Mouse (Mus musculus): ENCODE data around the gene Dpy19l3. TPM values are rescaled to one million over a fixed set of nuclear protein-coding genes. Genes with fewer than 3 reads are reported as not detected.

Gene Dpy19l3
- total and polyA plus RNA-seq, 3 experiments, result 2.2 to 4.8 (median 2.6) TPM

- no peak overlapping the region for H3K27ac ChIP-seq
- DNase-seq, result no peak
- TF ChIP-seq CTCF (IDR thresholded peaks at IDR 0.05) (no peak), EP300 (IDR thresholded peaks at IDR 0.05; ENCODE audit: insufficient read depth, low read depth, low read length) (no peak), POLR2A (IDR thresholded peaks at IDR 0.05; ENCODE audit: insufficient read depth, low read depth, low read length) (no peak)
- intact Hi-C loops (cut with DNase I), result no loop called here
- WGBS, result 89% methylated on average over 8 of the region's 8 CpGs
- no peak overlapping the region for H3K9ac ChIP-seq (ENCODE audit: low read depth, low read length)
- no peaks in the 10 kb centered on the region for H3K4me1 ChIP-seq (ENCODE audit: control insufficient read depth, insufficient read depth, low read length)
- no peaks in the 10 kb centered on the region for H3K27me3 ChIP-seq (ENCODE audit: control insufficient read depth, insufficient read depth, low read length)
- H3K79me2 ChIP-seq (replicated peaks; ENCODE audit: control insufficient read depth, insufficient read depth, low read length), result no peaks in the 10 kb centered on the region
- no peaks in the 10 kb centered on the region for H3K36me3 ChIP-seq (ENCODE audit: control insufficient read depth, insufficient read depth, low read length)
- H3K4me3 ChIP-seq, result no peak overlapping the region
Measured at GRCm38 (mm10) chr7:35718421-35719178, 35.7 kb downstream of the Dpy19l3 start.

GRCm38 (mm10) chr7:35710366-35710765, 43.9 kb downstream of the Dpy19l3 start:
- Histone ChIP-seq H3K9ac (ENCODE audit: low read depth, low read length) (no peak overlapping the region), H3K4me1 (ENCODE audit: control insufficient read depth, insufficient read depth, low read length) (no peaks in the 10 kb centered on the region), H3K79me2 (replicated peaks; ENCODE audit: control insufficient read depth, insufficient read depth, low read length) (no peaks in the 10 kb centered on the region), H3K36me3 (ENCODE audit: control insufficient read depth, insufficient read depth, low read length) (no peaks in the 10 kb centered on the region), H3K4me3 (no peak overlapping the region), H3K27me3 (ENCODE audit: control insufficient read depth, insufficient read depth, low read length) (no peaks in the 10 kb centered on the region), H3K27ac (no peak overlapping the region)
- WGBS, result 79% methylated on average over 5 of the region's 5 CpGs
- no peak for DNase-seq
- intact Hi-C loops (cut with DNase I), result no loop called here
- TF ChIP-seq POLR2A (IDR thresholded peaks at IDR 0.05; ENCODE audit: insufficient read depth, low read depth, low read length), result no peak
- no peak for TF ChIP-seq EP300 (IDR thresholded peaks at IDR 0.05; ENCODE audit: insufficient read depth, low read depth, low read length)
- no peak for TF ChIP-seq CTCF (IDR thresholded peaks at IDR 0.05)

GRCm38 (mm10) chr7:35708101-35708500, 46.2 kb downstream of the Dpy19l3 start:
- no peaks in the 10 kb centered on the region for H3K27me3 ChIP-seq (ENCODE audit: control insufficient read depth, insufficient read depth, low read length)
- TF ChIP-seq CTCF (IDR thresholded peaks at IDR 0.05) (no peak), POLR2A (IDR thresholded peaks at IDR 0.05; ENCODE audit: insufficient read depth, low read depth, low read length) (no peak), EP300 (IDR thresholded peaks at IDR 0.05; ENCODE audit: insufficient read depth, low read depth, low read length) (no peak)
- 79% methylated on average over 16 of the region's 16 CpGs for WGBS

GRCm38 (mm10) chr7:35699005-35699404, 55.2 kb downstream of the Dpy19l3 start:
- no peaks in the 10 kb centered on the region for H3K4me1 ChIP-seq (ENCODE audit: control insufficient read depth, insufficient read depth, low read length)
- TF ChIP-seq POLR2A (IDR thresholded peaks at IDR 0.05; ENCODE audit: insufficient read depth, low read depth, low read length) (no peak), CTCF (IDR thresholded peaks at IDR 0.05) (no peak), EP300 (IDR thresholded peaks at IDR 0.05; ENCODE audit: insufficient read depth, low read depth, low read length) (no peak)
- DNase-seq, result no peak
- 83% methylated on average over 8 of the region's 8 CpGs for WGBS
- H3K79me2 ChIP-seq (replicated peaks; ENCODE audit: control insufficient read depth, insufficient read depth, low read length), result no peaks in the 10 kb centered on the region
- no peak overlapping the region for H3K27ac ChIP-seq
- H3K9ac ChIP-seq (ENCODE audit: low read depth, low read length), result no peak overlapping the region
- intact Hi-C loops (cut with DNase I), result no loop called here
- no peaks in the 10 kb centered on the region for H3K36me3 ChIP-seq (ENCODE audit: control insufficient read depth, insufficient read depth, low read length)
- H3K27me3 ChIP-seq (ENCODE audit: control insufficient read depth, insufficient read depth, low read length), result no peaks in the 10 kb centered on the region
- H3K4me3 ChIP-seq, result no peak overlapping the region

More at GRCm38 (mm10) chr7:35708101-35708500, 46.2 kb downstream of the Dpy19l3 start:
- intact Hi-C loops (cut with DNase I), result no loop called here
- no peak for DNase-seq
- no peaks in the 10 kb centered on the region for H3K4me1 ChIP-seq (ENCODE audit: control insufficient read depth, insufficient read depth, low read length)
- no peaks in the 10 kb centered on the region for H3K36me3 ChIP-seq (ENCODE audit: control insufficient read depth, insufficient read depth, low read length)
- no peak overlapping the region for H3K9ac ChIP-seq (ENCODE audit: low read depth, low read length)
- no peak overlapping the region for H3K27ac ChIP-seq
- H3K79me2 ChIP-seq (replicated peaks; ENCODE audit: control insufficient read depth, insufficient read depth, low read length), result no peaks in the 10 kb centered on the region
- no peak overlapping the region for H3K4me3 ChIP-seq

DNA sequence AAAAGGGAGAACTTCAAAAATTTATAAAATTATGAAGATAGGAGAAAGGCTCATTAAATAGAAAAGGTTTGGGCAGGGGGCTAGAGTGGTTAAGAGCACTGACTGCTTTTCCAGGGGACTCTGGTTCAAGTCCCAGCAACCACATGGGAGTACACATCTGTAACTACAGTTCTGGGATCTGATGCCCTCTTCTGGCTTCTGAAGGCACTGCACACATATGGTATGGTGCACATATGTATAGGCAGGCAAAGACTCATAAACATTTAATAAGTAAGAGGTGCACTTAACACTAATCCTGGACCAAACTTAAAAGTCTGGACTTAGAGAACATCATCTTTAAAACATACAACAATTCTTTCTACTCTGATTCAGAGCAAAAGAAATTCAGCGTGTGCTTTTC, 56.2 kb downstream of the Dpy19l3 start:
- Histone ChIP-seq H3K27me3 (ENCODE audit: control insufficient read depth, insufficient read depth, low read length) (no peaks in the 10 kb centered on the region), H3K9ac (ENCODE audit: low read depth, low read length) (no peak overlapping the region), H3K79me2 (replicated peaks; ENCODE audit: control insufficient read depth, insufficient read depth, low read length) (no peaks in the 10 kb centered on the region), H3K36me3 (ENCODE audit: control insufficient read depth, insufficient read depth, low read length) (no peaks in the 10 kb centered on the region), H3K4me3 (no peak overlapping the region), H3K27ac (no peak overlapping the region), H3K4me1 (ENCODE audit: control insufficient read depth, insufficient read depth, low read length) (no peaks in the 10 kb centered on the region)
- intact Hi-C loops (cut with DNase I), result no loop called here
- WGBS, result 100% methylated on average over 1 of the region's 1 CpGs
- TF ChIP-seq EP300 (IDR thresholded peaks at IDR 0.05; ENCODE audit: insufficient read depth, low read depth, low read length) (no peak), POLR2A (IDR thresholded peaks at IDR 0.05; ENCODE audit: insufficient read depth, low read depth, low read length) (no peak), CTCF (IDR thresholded peaks at IDR 0.05) (no peak)
- no peak for DNase-seq

DNA sequence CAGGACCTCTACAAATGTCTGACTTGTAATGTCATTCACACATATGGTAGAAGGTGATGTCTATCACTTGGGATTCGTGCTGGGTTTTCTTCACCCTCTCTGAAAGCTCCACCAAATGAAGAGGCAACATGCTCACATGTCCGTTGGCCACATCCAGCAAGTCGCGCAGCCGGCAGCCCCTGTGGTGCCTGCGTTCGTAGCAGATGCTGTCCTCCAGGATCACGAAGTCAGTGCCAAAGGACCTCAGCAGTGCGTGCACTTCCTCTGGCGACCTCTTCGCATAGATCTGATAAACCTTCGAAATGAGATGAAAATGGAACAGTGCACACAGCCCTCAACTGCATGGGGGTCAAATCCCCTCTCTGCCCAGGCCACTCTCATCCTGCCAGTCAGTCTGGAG, 61.6 kb downstream of the Dpy19l3 start:
- intact Hi-C loops (cut with DNase I), result no loop called here
- no peak overlapping the region for H3K9ac ChIP-seq (ENCODE audit: low read depth, low read length)
- no peaks in the 10 kb centered on the region for H3K27me3 ChIP-seq (ENCODE audit: control insufficient read depth, insufficient read depth, low read length)
- TF ChIP-seq POLR2A (IDR thresholded peaks at IDR 0.05; ENCODE audit: insufficient read depth, low read depth, low read length), result no peak
- no peak for TF ChIP-seq EP300 (IDR thresholded peaks at IDR 0.05; ENCODE audit: insufficient read depth, low read depth, low read length)
- TF ChIP-seq CTCF (IDR thresholded peaks at IDR 0.05), result no peak
- no peaks in the 10 kb centered on the region for H3K4me1 ChIP-seq (ENCODE audit: control insufficient read depth, insufficient read depth, low read length)
- no peak for DNase-seq
- no peak overlapping the region for H3K4me3 ChIP-seq
- no peaks in the 10 kb centered on the region for H3K36me3 ChIP-seq (ENCODE audit: control insufficient read depth, insufficient read depth, low read length)
- H3K27ac ChIP-seq, result no peak overlapping the region
- 84% methylated on average over 12 of the region's 12 CpGs for WGBS
- no peaks in the 10 kb centered on the region for H3K79me2 ChIP-seq (replicated peaks; ENCODE audit: control insufficient read depth, insufficient read depth, low read length)
